Mouse (Mus musculus) thymus, postnatal 0 days (tissue): ENCODE measurements around the gene Cebpzos. TPM values are rescaled to one million over a fixed set of nuclear protein-coding genes. Genes with fewer than 3 reads are reported as not detected.

Source experiments
- DNase-seq: peaks from one replicate; pipeline ENCODE4 v3.0.0-alpha.2; 2015; ENCODE audit warnings: low spot score
- polyA plus RNA-seq: library from polyadenylated mRNA; unstranded; fragments of >200 nt; fragmentation: Nextera tagmentation; extraction: Ambion mirVana; gene quantifications from 2 replicates; pipeline ENCODE4 v1.2.1, GENCODE M21; 2015

The Cebpzos gene
- 76.0 and 79.3 TPM in 2 replicates for polyA plus RNA-seq

- peak; percentile 92 for DNase-seq
These were observed at the start of gene Cebpzos for GRCm38 (mm10) chr17:78916369-78916813. Gene Cebpzos, plus strand, starts transcription at chr17:78916500.

- no peak for DNase-seq
These were observed 42.4 kb upstream of the Cebpzos start for GRCm38 (mm10) chr17:78873886-78874285.

- DNase-seq = peak; percentile 28
These were observed 34.4 kb upstream of the Cebpzos start for GRCm38 (mm10) chr17:78881878-78882304.

- DNase-seq = peak; percentile 51
These were observed 33.7 kb upstream of the Cebpzos start, which contains the start of gene Eif2ak2 for GRCm38 (mm10) chr17:78882401-78883112. Gene Eif2ak2, minus strand, starts transcription at chr17:78882573.

- DNase-seq = no peak
These were observed 33.0 kb upstream of the Cebpzos start for GRCm38 (mm10) chr17:78883291-78883690.

GRCm38 (mm10) chr17:78885286-78886065, 30.8 kb upstream of the Cebpzos start:
- DNase-seq = no peak

GRCm38 (mm10) chr17:78888554-78888953, 27.7 kb upstream of the Cebpzos start:
- no peak for DNase-seq

- DNase-seq = no peak
These were observed 27.1 kb upstream of the Cebpzos start for GRCm38 (mm10) chr17:78889184-78889583.

GRCm38 (mm10) chr17:78891020-78891419, 25.3 kb upstream of the Cebpzos start:
- DNase-seq = no peak

GRCm38 (mm10) chr17:78894991-78895390, 21.3 kb upstream of the Cebpzos start:
- no peak for DNase-seq

GRCm38 (mm10) chr17:78895394-78895793, 20.9 kb upstream of the Cebpzos start:
- peak; percentile 28 for DNase-seq

- DNase-seq = no peak
These were observed 13.1 kb upstream of the Cebpzos start for GRCm38 (mm10) chr17:78903158-78903557.

GRCm38 (mm10) chr17:78906892-78907291, 9.4 kb upstream of the Cebpzos start, which contains the start of gene Sult6b1:
Gene Sult6b1, minus strand, starts transcription at chr17:78906992.
- DNase-seq = no peak

- DNase-seq = no peak
These were observed 6.9 kb upstream of the Cebpzos start for GRCm38 (mm10) chr17:78909374-78909773.

GRCm38 (mm10) chr17:78912861-78913281, 3.4 kb upstream of the Cebpzos start:
- DNase-seq = peak; percentile 11

- no peak for DNase-seq
These were observed 2.4 kb upstream of the Cebpzos start for GRCm38 (mm10) chr17:78913921-78914320.

- DNase-seq = no peak
These were observed 528 bp upstream of the Cebpzos start for GRCm38 (mm10) chr17:78915772-78916171.

- DNase-seq = no peak
These were observed 599 bp downstream of the Cebpzos start for GRCm38 (mm10) chr17:78916899-78917298.

GRCm38 (mm10) chr17:78917696-78918095, 1.4 kb downstream of the Cebpzos start:
- DNase-seq = no peak

GRCm38 (mm10) chr17:78935857-78936256, 19.6 kb downstream of the Cebpzos start:
- no peak for DNase-seq

GRCm38 (mm10) chr17:78936466-78937228, 20.3 kb downstream of the Cebpzos start, which contains the start of the genes Cebpz and Ndufaf7:
Gene Cebpz, minus strand, starts transcription at chr17:78937066.
Gene Ndufaf7, plus strand, starts transcription at chr17:78937136.
- peak; percentile 97 for DNase-seq
